Mouse (Mus musculus) liver, adult (tissue): ENCODE measurements at regions not wholly inside any gene's neighbourhood (a gene's known extent, or its start where the extent isn't known, plus 50 kb on each side); places are given as distances from the start of the nearest gene placed in this dataset.

Experiments used
- GATA4 ChIP-seq: IDR thresholded peaks from 2 replicates; pipeline ENCODE4 v1.6.1; 2014; ENCODE audit warnings: mild to moderate bottlenecking, low read length; ENCODE audit not compliant: insufficient replicate concordance

GRCm38 (mm10) chr19:15611137-15611758 is 335.9 kb downstream of the Psat1 start:
- TF ChIP-seq GATA4, result no peak

GRCm38 (mm10) chr19:15606440-15606839 is 340.7 kb downstream of the Psat1 start:
- TF ChIP-seq GATA4, result no peak

GRCm38 (mm10) chr19:15592821-15593220 is 354.3 kb downstream of the Psat1 start:
- TF ChIP-seq GATA4, result no peak

- no peak for TF ChIP-seq GATA4
Measured at GRCm38 (mm10) chr19:15583782-15584693, 363.1 kb downstream of the Psat1 start.

GRCm38 (mm10) chr19:15583106-15583781 is 363.9 kb downstream of the Psat1 start:
- no peak for TF ChIP-seq GATA4

- TF ChIP-seq GATA4, result no peak
Measured at GRCm38 (mm10) chr19:15571204-15571603, 375.9 kb downstream of the Psat1 start.

GRCm38 (mm10) chr19:15561511-15561910 is 385.6 kb downstream of the Psat1 start:
- TF ChIP-seq GATA4, result no peak

GRCm38 (mm10) chr19:15553953-15554352 is 393.2 kb downstream of the Psat1 start:
- no peak for TF ChIP-seq GATA4

GRCm38 (mm10) chr19:15517853-15518252 is 429.3 kb downstream of the Psat1 start:
- no peak for TF ChIP-seq GATA4

GRCm38 (mm10) chr19:15516566-15517305 is 430.4 kb downstream of the Psat1 start:
- TF ChIP-seq GATA4, result no peak

GRCm38 (mm10) chr19:15513197-15513596 is 433.9 kb downstream of the Psat1 start:
- TF ChIP-seq GATA4, result no peak

- no peak for TF ChIP-seq GATA4
Measured at GRCm38 (mm10) chr19:15510395-15510794, 436.7 kb downstream of the Psat1 start.

- no peak for TF ChIP-seq GATA4
Measured at GRCm38 (mm10) chr19:15502985-15503354, 444.2 kb downstream of the Psat1 start.

- TF ChIP-seq GATA4, result no peak
Measured at GRCm38 (mm10) chr19:15502315-15502984, 444.7 kb downstream of the Psat1 start.

GRCm38 (mm10) chr19:15495532-15495931 is 451.6 kb downstream of the Psat1 start:
- TF ChIP-seq GATA4, result no peak
